Mouse (Mus musculus): ENCODE results near the gene Mex3a. TPM values are rescaled to one million over a fixed set of nuclear protein-coding genes. Genes with fewer than 3 reads are reported as not detected.

The Mex3a gene
- polyA plus RNA-seq, 1 experiment from 2014 or later, result 51.9 TPM

GRCm38 (mm10) chr3:88563442-88563841 is 31.2 kb downstream of the Mex3a start:
- Histone ChIP-seq H3K9ac (ENCODE audit: low read depth, low read length) (no peak overlapping the region), H3K4me3 (ENCODE audit: low read depth, low read length) (no peak overlapping the region), H3K36me3 (ENCODE audit: control insufficient read depth, insufficient read depth, low read length) (peaks cover 28% of the 10 kb centered on the region), H3K9me3 (ENCODE audit: control insufficient read depth, low read length) (no peaks in the 10 kb centered on the region), H3K4me1 (replicated peaks; ENCODE audit: control insufficient read depth, insufficient read depth, low read length) (no peaks in the 10 kb centered on the region), H3K27ac (ENCODE audit: low read depth, low read length) (no peak overlapping the region), H3K4me2 (replicated peaks; ENCODE audit: low read depth, low read length) (no peak overlapping the region), H3K27me3 (ENCODE audit: control insufficient read depth, insufficient read depth, low read length) (no peaks in the 10 kb centered on the region)
- ATAC-seq (ENCODE audit: low FRiP score) (peak; percentile 34; the same call in 1 of the 2 replicates), DNase-seq (ENCODE audit: low spot score) (peak; percentile 27)
- WGBS, result 75% methylated on average over 4 of the region's 4 CpGs

DNA sequence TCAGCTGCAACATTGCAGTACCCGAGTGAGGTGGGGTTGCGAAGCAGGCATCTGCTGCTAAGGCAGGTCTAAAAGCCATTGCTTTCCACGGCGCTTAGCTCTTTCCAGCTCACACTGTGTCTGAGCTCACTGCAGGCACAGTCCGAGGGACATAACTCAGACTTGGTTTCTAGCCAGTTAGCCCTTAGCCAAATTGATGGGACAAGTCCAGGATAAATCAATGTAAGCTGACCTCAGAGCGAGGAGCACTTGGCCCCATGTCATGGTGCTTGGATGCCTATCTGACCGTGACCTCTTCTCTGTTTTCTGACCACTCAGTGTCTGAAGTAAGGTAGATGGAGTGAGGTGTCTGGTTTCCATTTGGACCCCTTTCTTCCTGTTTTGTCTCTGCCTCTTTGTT is 31.8 kb downstream of the Mex3a start:
- no peaks in the 10 kb centered on the region for H3K9me3 ChIP-seq (ENCODE audit: control insufficient read depth, low read length)
- H3K27ac ChIP-seq (ENCODE audit: low read depth, low read length), result 0 out of 2 replicates have a peak overlapping the region, but pooled peaks have one; percentile 3
- H3K36me3 ChIP-seq (ENCODE audit: control insufficient read depth, insufficient read depth, low read length), result peaks cover 30% of the 10 kb centered on the region
- ATAC-seq (ENCODE audit: low FRiP score) (no peak), DNase-seq (ENCODE audit: low spot score) (no peak)
- H3K4me2 ChIP-seq (replicated peaks; ENCODE audit: low read depth, low read length), result no peak overlapping the region
- 90% methylated on average over 7 of the region's 7 CpGs for WGBS
- no peaks in the 10 kb centered on the region for H3K4me1 ChIP-seq (replicated peaks; ENCODE audit: control insufficient read depth, insufficient read depth, low read length)
- H3K4me3 ChIP-seq (ENCODE audit: low read depth, low read length), result no peak overlapping the region
- no peak overlapping the region for H3K9ac ChIP-seq (ENCODE audit: low read depth, low read length)
- no peaks in the 10 kb centered on the region for H3K27me3 ChIP-seq (ENCODE audit: control insufficient read depth, insufficient read depth, low read length)

GRCm38 (mm10) chr3:88566116-88566515 is 33.9 kb downstream of the Mex3a start:
- H3K4me1 ChIP-seq (replicated peaks; ENCODE audit: control insufficient read depth, insufficient read depth, low read length), result no peaks in the 10 kb centered on the region
- no peak overlapping the region for H3K4me3 ChIP-seq (ENCODE audit: low read depth, low read length)
- H3K27ac ChIP-seq (ENCODE audit: low read depth, low read length), result no peak overlapping the region
- H3K27me3 ChIP-seq (ENCODE audit: control insufficient read depth, insufficient read depth, low read length), result no peaks in the 10 kb centered on the region
- H3K9ac ChIP-seq (ENCODE audit: low read depth, low read length), result no peak overlapping the region
- H3K9me3 ChIP-seq (ENCODE audit: control insufficient read depth, low read length), result no peaks in the 10 kb centered on the region
- H3K36me3 ChIP-seq (ENCODE audit: control insufficient read depth, insufficient read depth, low read length), result peaks cover 30% of the 10 kb centered on the region
- H3K4me2 ChIP-seq (replicated peaks; ENCODE audit: low read depth, low read length), result no peak overlapping the region
- DNase-seq (ENCODE audit: low spot score) (no peak), ATAC-seq (ENCODE audit: low FRiP score) (no peak)
- 89% methylated on average over 3 of the region's 3 CpGs for WGBS

GRCm38 (mm10) chr3:88566536-88567061 is 34.4 kb downstream of the Mex3a start:
- Histone ChIP-seq H3K27ac (ENCODE audit: low read depth, low read length) (no peak overlapping the region), H3K4me2 (replicated peaks; ENCODE audit: low read depth, low read length) (no peak overlapping the region), H3K4me3 (ENCODE audit: low read depth, low read length) (no peak overlapping the region), H3K27me3 (ENCODE audit: control insufficient read depth, insufficient read depth, low read length) (no peaks in the 10 kb centered on the region), H3K36me3 (ENCODE audit: control insufficient read depth, insufficient read depth, low read length) (peaks cover 30% of the 10 kb centered on the region), H3K4me1 (replicated peaks; ENCODE audit: control insufficient read depth, insufficient read depth, low read length) (no peaks in the 10 kb centered on the region), H3K9me3 (ENCODE audit: control insufficient read depth, low read length) (no peaks in the 10 kb centered on the region), H3K9ac (ENCODE audit: low read depth, low read length) (no peak overlapping the region)
- WGBS, result 89% methylated on average over 4 of the region's 4 CpGs
- no peak for ATAC-seq (ENCODE audit: low FRiP score)
- no peak for DNase-seq (ENCODE audit: low spot score)

DNA sequence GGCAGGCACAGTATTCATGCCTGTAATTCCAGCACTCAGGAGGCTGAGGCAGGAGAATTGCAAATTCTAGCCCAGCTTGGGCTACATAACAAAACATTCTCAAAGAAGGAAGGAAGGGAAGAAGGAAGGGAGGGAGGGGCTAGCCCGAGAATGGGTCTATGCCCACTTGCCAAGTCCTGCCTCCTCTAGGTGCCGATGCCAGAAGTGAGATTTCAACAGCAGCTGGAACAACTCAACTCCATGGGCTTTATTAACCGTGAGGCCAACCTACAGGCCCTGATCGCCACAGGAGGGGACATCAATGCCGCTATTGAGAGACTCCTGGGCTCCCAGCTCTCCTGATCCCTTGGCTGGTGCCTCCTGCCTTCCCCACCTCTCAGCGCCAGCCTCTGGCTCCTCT is 35.7 kb downstream of the Mex3a start:
- no peaks in the 10 kb centered on the region for H3K27me3 ChIP-seq (ENCODE audit: control insufficient read depth, insufficient read depth, low read length)
- H3K4me1 ChIP-seq (replicated peaks; ENCODE audit: control insufficient read depth, insufficient read depth, low read length), result no peaks in the 10 kb centered on the region
- no peaks in the 10 kb centered on the region for H3K9me3 ChIP-seq (ENCODE audit: control insufficient read depth, low read length)
- WGBS, result over 99% methylated on average over 6 of the region's 6 CpGs
- no peak for DNase-seq (ENCODE audit: low spot score)
- no peak overlapping the region for H3K4me3 ChIP-seq (ENCODE audit: low read depth, low read length)
- no peak overlapping the region for H3K4me2 ChIP-seq (replicated peaks; ENCODE audit: low read depth, low read length)
- no peak overlapping the region for H3K27ac ChIP-seq (ENCODE audit: low read depth, low read length)
- ATAC-seq (ENCODE audit: low FRiP score), result no peak
- H3K36me3 ChIP-seq (ENCODE audit: control insufficient read depth, insufficient read depth, low read length), result peaks cover 28% of the 10 kb centered on the region
- H3K9ac ChIP-seq (ENCODE audit: low read depth, low read length), result no peak overlapping the region

- Histone ChIP-seq H3K27me3 (ENCODE audit: control insufficient read depth, insufficient read depth, low read length) (no peaks in the 10 kb centered on the region), H3K27ac (ENCODE audit: low read depth, low read length) (no peak overlapping the region), H3K4me3 (ENCODE audit: low read depth, low read length) (no peak overlapping the region), H3K4me1 (replicated peaks; ENCODE audit: control insufficient read depth, insufficient read depth, low read length) (no peaks in the 10 kb centered on the region), H3K9me3 (ENCODE audit: control insufficient read depth, low read length) (no peaks in the 10 kb centered on the region), H3K4me2 (replicated peaks; ENCODE audit: low read depth, low read length) (no peak overlapping the region), H3K9ac (ENCODE audit: low read depth, low read length) (no peak overlapping the region), H3K36me3 (ENCODE audit: control insufficient read depth, insufficient read depth, low read length) (peaks cover 26% of the 10 kb centered on the region)
- DNase-seq (ENCODE audit: low spot score), result no peak
- ATAC-seq (ENCODE audit: low FRiP score), result no peak
- 98% methylated on average over 2 of the region's 2 CpGs for WGBS
These were observed 36.4 kb downstream of the Mex3a start for GRCm38 (mm10) chr3:88568615-88569014.

DNA sequence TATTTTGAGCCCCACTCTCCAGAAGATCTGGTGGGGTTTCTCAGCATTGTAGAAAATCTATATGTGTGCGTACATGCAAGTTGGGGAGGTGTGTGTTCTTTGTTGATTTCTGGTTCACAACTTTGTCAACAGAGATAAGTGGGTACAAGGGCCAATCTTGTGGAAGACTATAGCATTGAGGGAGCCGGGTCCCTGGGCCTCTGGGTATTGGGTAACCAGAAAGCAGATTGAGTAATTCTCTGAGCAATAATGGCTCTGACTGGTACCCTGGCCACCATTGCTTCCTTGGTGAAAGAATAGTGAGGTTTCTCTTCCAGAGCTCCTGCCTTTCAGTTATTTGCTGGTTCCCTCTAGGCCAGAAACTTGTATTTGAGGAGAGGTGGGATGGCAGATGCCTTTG is 36.9 kb downstream of the Mex3a start:
- no peaks in the 10 kb centered on the region for H3K4me1 ChIP-seq (replicated peaks; ENCODE audit: control insufficient read depth, insufficient read depth, low read length)
- no peak overlapping the region for H3K9ac ChIP-seq (ENCODE audit: low read depth, low read length)
- H3K36me3 ChIP-seq (ENCODE audit: control insufficient read depth, insufficient read depth, low read length), result peaks cover 24% of the 10 kb centered on the region

DNA sequence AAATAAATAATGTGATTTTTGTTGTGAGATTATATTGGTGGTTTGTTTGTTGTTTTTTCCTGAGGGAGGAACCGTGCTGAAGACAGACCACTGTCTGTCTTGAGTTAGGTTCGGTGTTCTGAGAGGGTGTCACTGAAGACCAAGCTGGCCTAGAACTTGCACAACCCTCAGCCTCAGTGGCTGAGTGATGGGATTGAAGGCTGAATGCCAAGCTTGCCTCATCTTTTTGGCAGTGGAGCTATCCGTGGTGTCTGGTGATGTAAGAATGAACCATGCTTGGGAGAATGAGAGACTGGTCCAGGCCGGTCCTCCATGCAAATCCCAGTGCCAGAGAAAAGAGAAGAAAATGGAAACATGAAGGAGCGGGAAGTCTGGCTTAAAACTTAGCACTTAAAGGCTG is 37.5 kb downstream of the Mex3a start:
- Histone ChIP-seq H3K4me1 (replicated peaks; ENCODE audit: control insufficient read depth, insufficient read depth, low read length) (no peaks in the 10 kb centered on the region), H3K4me3 (ENCODE audit: low read depth, low read length) (no peak overlapping the region), H3K9ac (ENCODE audit: low read depth, low read length) (no peak overlapping the region), H3K27me3 (ENCODE audit: control insufficient read depth, insufficient read depth, low read length) (no peaks in the 10 kb centered on the region), H3K9me3 (ENCODE audit: control insufficient read depth, low read length) (no peaks in the 10 kb centered on the region), H3K27ac (ENCODE audit: low read depth, low read length) (no peak overlapping the region), H3K36me3 (ENCODE audit: control insufficient read depth, insufficient read depth, low read length) (peaks cover 24% of the 10 kb centered on the region), H3K4me2 (replicated peaks; ENCODE audit: low read depth, low read length) (no peak overlapping the region)
- ATAC-seq (ENCODE audit: low FRiP score) (no peak), DNase-seq (ENCODE audit: low spot score) (no peak)
- WGBS, result 96% methylated on average over 5 of the region's 5 CpGs

More for the DNA sequence above, 36.9 kb downstream of the Mex3a start:
- DNase-seq (ENCODE audit: low spot score) (no peak), ATAC-seq (ENCODE audit: low FRiP score) (no peak)
- no peaks in the 10 kb centered on the region for H3K27me3 ChIP-seq (ENCODE audit: control insufficient read depth, insufficient read depth, low read length)
- H3K4me3 ChIP-seq (ENCODE audit: low read depth, low read length), result no peak overlapping the region
- no peak overlapping the region for H3K4me2 ChIP-seq (replicated peaks; ENCODE audit: low read depth, low read length)
- no peak overlapping the region for H3K27ac ChIP-seq (ENCODE audit: low read depth, low read length)
- WGBS, result 95% methylated on average over 2 of the region's 2 CpGs
- H3K9me3 ChIP-seq (ENCODE audit: control insufficient read depth, low read length), result no peaks in the 10 kb centered on the region

GRCm38 (mm10) chr3:88570341-88570740 is 38.1 kb downstream of the Mex3a start:
- H3K4me2 ChIP-seq (replicated peaks; ENCODE audit: low read depth, low read length), result no peak overlapping the region
- H3K4me3 ChIP-seq (ENCODE audit: low read depth, low read length), result no peak overlapping the region
- no peak for ATAC-seq (ENCODE audit: low FRiP score)
- no peak overlapping the region for H3K27ac ChIP-seq (ENCODE audit: low read depth, low read length)
- no peak overlapping the region for H3K9ac ChIP-seq (ENCODE audit: low read depth, low read length)
- no peaks in the 10 kb centered on the region for H3K4me1 ChIP-seq (replicated peaks; ENCODE audit: control insufficient read depth, insufficient read depth, low read length)
- no peaks in the 10 kb centered on the region for H3K9me3 ChIP-seq (ENCODE audit: control insufficient read depth, low read length)
- H3K27me3 ChIP-seq (ENCODE audit: control insufficient read depth, insufficient read depth, low read length), result no peaks in the 10 kb centered on the region
- no peak for DNase-seq (ENCODE audit: low spot score)
- H3K36me3 ChIP-seq (ENCODE audit: control insufficient read depth, insufficient read depth, low read length), result peaks cover 21% of the 10 kb centered on the region
- WGBS, result 95% methylated on average over 10 of the region's 10 CpGs

Measured in hindbrain, embryonic 11.5 days (tissue).